Mouse (Mus musculus): ENCODE measurements around the gene Cdip1. TPM values are rescaled to one million over a fixed set of nuclear protein-coding genes. Genes with fewer than 3 reads are reported as not detected.

The Cdip1 gene
- 17.7 TPM for polyA plus RNA-seq (2014; fragmentation: Illumina TruSeq; extraction: RNeasy Lipid Tissue Mini Kit (QIAGEN cat#74804); ENCODE audit: low read depth, low replicate concordance)

DNA sequence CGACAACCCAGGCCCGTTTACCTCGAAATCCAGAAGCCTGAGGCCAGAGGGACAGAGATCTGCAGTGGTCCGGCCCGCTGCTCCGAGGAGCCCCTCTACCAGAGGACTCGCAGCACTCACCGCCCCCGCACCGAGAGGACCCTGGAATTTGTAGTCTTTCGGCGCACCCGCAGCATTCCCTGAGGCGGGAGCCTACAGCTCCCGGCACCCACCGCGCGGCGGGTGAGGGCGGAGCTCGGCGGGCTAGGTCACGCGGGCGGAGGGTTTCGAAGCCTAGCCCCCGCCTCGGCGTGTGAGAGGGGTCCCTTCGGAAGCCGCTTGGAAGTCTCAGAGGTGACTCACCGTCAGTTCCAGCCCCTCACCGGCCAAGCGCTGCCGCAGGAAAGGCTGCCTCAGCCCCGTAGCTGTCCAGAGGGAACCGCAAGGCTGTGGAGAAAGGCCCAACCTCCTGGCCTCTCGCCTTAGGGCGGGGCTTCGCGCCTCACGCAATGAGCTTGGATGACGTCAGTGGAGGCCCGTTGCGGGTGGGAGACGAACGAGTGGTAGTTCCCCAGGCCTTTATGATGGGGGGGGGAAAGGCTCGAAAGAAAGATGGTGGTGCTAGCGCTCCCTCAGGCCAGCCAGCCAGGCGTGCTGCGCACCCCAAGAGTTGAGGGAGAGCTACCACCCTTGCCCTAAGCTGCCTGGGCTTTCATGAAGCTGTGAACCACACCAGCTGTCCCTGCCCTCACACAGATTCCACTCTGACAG is at the start of gene Cdip1:
Cdip1 (minus strand) TSS at position 483 of the 750 bp plus-strand sequence.

DNA sequence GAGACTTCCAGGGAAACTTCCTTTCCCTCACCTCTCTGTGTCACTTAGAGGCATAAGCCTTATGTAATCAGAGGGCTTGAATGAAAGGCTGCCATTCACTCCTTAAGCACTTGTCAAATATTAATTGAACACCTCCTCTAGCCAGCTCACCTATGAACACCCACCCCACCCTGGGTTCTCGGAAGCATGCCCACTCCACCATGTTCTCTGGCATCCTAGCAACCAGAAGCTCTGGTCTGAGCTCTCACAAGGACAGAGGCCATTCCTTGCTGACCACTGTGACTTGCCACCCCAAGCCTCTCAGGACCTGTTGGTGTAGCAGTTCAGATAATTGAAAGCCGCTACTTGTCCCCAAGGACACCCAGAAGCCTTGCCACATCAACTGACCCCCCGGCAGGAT is 45.1 kb upstream of the Cdip1 start, which contains the start of gene 4930562C15Rik:
4930562C15Rik (plus strand) TSS at position 226 of the 400 bp plus-strand sequence.

GRCm38 (mm10) chr16:4725780-4726527 is 64.1 kb downstream of the Cdip1 start, which contains the start of gene Hmox2:
Hmox2 (plus strand) TSS chr16:4726361.

DNA sequence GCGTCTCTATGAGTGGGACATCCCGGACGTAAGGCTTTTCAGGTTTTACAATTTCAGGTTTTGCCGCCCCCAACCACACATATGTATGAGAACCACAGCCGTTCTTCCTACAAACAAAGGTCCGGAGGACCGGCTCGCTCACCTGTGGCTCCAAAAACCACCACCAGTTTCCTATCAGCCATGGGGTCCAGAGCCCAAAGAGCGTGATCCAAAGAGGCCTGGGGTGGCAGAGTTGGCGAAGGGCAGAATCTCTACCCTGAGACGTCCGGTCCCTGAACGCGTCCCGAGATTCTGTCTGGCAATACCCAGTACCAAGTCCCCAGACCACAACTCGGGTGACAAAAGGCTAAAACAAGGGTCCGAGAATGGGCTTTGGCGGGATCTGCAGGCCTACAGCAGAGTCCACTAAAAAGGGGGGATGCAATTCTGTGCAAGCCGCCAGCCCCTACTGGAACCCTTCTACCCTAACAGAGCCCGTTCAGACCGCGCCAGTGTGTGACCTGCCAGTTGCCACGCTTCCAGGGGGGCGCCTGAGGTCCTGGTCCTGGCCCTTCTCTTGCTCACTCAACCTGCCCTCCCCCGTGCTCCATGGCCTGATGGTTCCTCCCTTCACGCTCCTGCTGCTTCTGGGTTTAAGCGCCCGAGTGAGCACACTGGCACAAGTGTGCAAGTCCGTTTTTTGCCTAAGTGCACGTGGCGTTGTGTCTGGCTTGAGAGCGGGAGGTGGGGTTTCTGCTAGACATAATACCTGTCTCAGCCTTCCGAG is 71.2 kb downstream of the Cdip1 start, which contains the start of gene Nmral1:
Nmral1 (minus strand) TSS at position 604 of the 766 bp plus-strand sequence.

Other genes starting within 250 kb of the Cdip1 start
- gene Srl, start 248.5 kb downstream of the Cdip1 start, polyA plus RNA-seq (2014; fragmentation: Illumina TruSeq; extraction: RNeasy Lipid Tissue Mini Kit (QIAGEN cat#74804); ENCODE audit: low read depth, low replicate concordance), result 3.3 TPM
- gene Tfap4, start 230.4 kb downstream of the Cdip1 start, polyA plus RNA-seq (2014; fragmentation: Illumina TruSeq; extraction: RNeasy Lipid Tissue Mini Kit (QIAGEN cat#74804); ENCODE audit: low read depth, low replicate concordance), result 3.3 TPM
- 0.79 TPM for gene Glis2, start 195.6 kb downstream of the Cdip1 start, polyA plus RNA-seq (2014; fragmentation: Illumina TruSeq; extraction: RNeasy Lipid Tissue Mini Kit (QIAGEN cat#74804); ENCODE audit: low read depth, low replicate concordance)
- gene Pam16, start 165.3 kb downstream of the Cdip1 start, polyA plus RNA-seq (2014; fragmentation: Illumina TruSeq; extraction: RNeasy Lipid Tissue Mini Kit (QIAGEN cat#74804); ENCODE audit: low read depth, low replicate concordance), result 8.7 TPM
- 0.57 TPM for gene Vasn, start 150.4 kb downstream of the Cdip1 start, polyA plus RNA-seq (2014; fragmentation: Illumina TruSeq; extraction: RNeasy Lipid Tissue Mini Kit (QIAGEN cat#74804); ENCODE audit: low read depth, low replicate concordance)
- 27.1 TPM for gene Dnaja3, start 150.3 kb downstream of the Cdip1 start, polyA plus RNA-seq (2014; fragmentation: Illumina TruSeq; extraction: RNeasy Lipid Tissue Mini Kit (QIAGEN cat#74804); ENCODE audit: low read depth, low replicate concordance)
- 2.0 TPM for gene Coro7, start 110.5 kb downstream of the Cdip1 start, polyA plus RNA-seq (2014; fragmentation: Illumina TruSeq; extraction: RNeasy Lipid Tissue Mini Kit (QIAGEN cat#74804); ENCODE audit: low read depth, low replicate concordance)
- 0.28 TPM for gene Nmral1, start 70.9 kb downstream of the Cdip1 start, polyA plus RNA-seq (2014; fragmentation: Illumina TruSeq; extraction: RNeasy Lipid Tissue Mini Kit (QIAGEN cat#74804); ENCODE audit: low read depth, low replicate concordance)
- 43.3 TPM for gene Hmox2, start 63.9 kb downstream of the Cdip1 start, polyA plus RNA-seq (2014; fragmentation: Illumina TruSeq; extraction: RNeasy Lipid Tissue Mini Kit (QIAGEN cat#74804); ENCODE audit: low read depth, low replicate concordance)
- not detected for gene 4930562C15Rik, start 45.1 kb upstream of the Cdip1 start, polyA plus RNA-seq (2014; fragmentation: Illumina TruSeq; extraction: RNeasy Lipid Tissue Mini Kit (QIAGEN cat#74804); ENCODE audit: low read depth, low replicate concordance)
- 1.5 TPM for gene Ubald1, start 90.0 kb upstream of the Cdip1 start, polyA plus RNA-seq (2014; fragmentation: Illumina TruSeq; extraction: RNeasy Lipid Tissue Mini Kit (QIAGEN cat#74804); ENCODE audit: low read depth, low replicate concordance)
- gene Mgrn1, start 96.0 kb upstream of the Cdip1 start, polyA plus RNA-seq (2014; fragmentation: Illumina TruSeq; extraction: RNeasy Lipid Tissue Mini Kit (QIAGEN cat#74804); ENCODE audit: low read depth, low replicate concordance), result 9.1 TPM
- gene Nudt16l1, start 148.5 kb upstream of the Cdip1 start, polyA plus RNA-seq (2014; fragmentation: Illumina TruSeq; extraction: RNeasy Lipid Tissue Mini Kit (QIAGEN cat#74804); ENCODE audit: low read depth, low replicate concordance), result 4.3 TPM
- 6.6 TPM for gene Anks3, start 173.9 kb upstream of the Cdip1 start, polyA plus RNA-seq (2014; fragmentation: Illumina TruSeq; extraction: RNeasy Lipid Tissue Mini Kit (QIAGEN cat#74804); ENCODE audit: low read depth, low replicate concordance)
- gene Sept12, start 207.6 kb upstream of the Cdip1 start, polyA plus RNA-seq (2014; fragmentation: Illumina TruSeq; extraction: RNeasy Lipid Tissue Mini Kit (QIAGEN cat#74804); ENCODE audit: low read depth, low replicate concordance), result not detected
- 3.5 TPM for gene Smim22, start 217.0 kb upstream of the Cdip1 start, polyA plus RNA-seq (2014; fragmentation: Illumina TruSeq; extraction: RNeasy Lipid Tissue Mini Kit (QIAGEN cat#74804); ENCODE audit: low read depth, low replicate concordance)
- 0.79 TPM for gene Rogdi, start 223.3 kb upstream of the Cdip1 start, polyA plus RNA-seq (2014; fragmentation: Illumina TruSeq; extraction: RNeasy Lipid Tissue Mini Kit (QIAGEN cat#74804); ENCODE audit: low read depth, low replicate concordance)

Data from sigmoid colon, adult 10 weeks (tissue).